Mouse (Mus musculus): ENCODE data around the gene Edn2. TPM values are rescaled to one million over a fixed set of nuclear protein-coding genes. Genes with fewer than 3 reads are reported as not detected.

The Edn2 gene
- polyA plus RNA-seq, 1 experiment = not detected

DNA sequence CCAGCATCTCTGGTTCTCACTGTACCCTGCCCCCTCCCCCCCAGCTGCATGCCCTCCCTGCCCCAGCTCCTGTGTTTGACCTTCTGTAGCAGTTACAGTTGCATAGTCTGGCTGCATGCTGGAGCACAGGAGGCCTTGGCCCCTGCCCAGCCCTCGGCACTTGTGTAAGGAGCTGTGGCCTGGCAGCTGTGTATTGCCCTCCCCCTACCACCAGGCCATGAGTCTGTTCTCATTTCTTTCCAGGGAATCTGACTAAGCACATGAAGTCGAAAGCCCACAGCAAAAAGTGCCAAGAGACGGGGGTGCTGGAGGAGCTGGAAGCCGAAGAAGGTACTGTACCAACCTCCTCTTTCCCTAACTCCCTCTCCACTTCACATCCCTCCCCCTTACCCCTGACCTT lies 33.0 kb upstream of the Edn2 start:
- no peaks in the 10 kb centered on the region for H3K4me1 ChIP-seq (ENCODE audit: control insufficient read depth, insufficient read depth, insufficient read length)
- no peak overlapping the region for H3K4me3 ChIP-seq (ENCODE audit: extremely low read depth, insufficient read depth, insufficient read length)
- WGBS = 81% methylated on average over 4 of the region's 4 CpGs
- H3K36me3 ChIP-seq (ENCODE audit: control insufficient read depth, insufficient read depth, low read length) = peaks cover 7% of the 10 kb centered on the region
- no peak for TF ChIP-seq POLR2A (IDR thresholded peaks at IDR 0.05; ENCODE audit: low read depth, low read length)
- TF ChIP-seq CTCF (IDR thresholded peaks at IDR 0.05; ENCODE audit: extremely low read depth, insufficient read depth, insufficient read length, insufficient replicate concordance) = no peak
- H3K27ac ChIP-seq (ENCODE audit: insufficient read depth, low read length) = no peak overlapping the region
- H3K27me3 ChIP-seq (ENCODE audit: control insufficient read depth, insufficient read depth, low read length) = no peaks in the 10 kb centered on the region
- DNase-seq (ENCODE audit: low read depth in 1 of 2, low spot score in 2 of 2) = no peak

DNA sequence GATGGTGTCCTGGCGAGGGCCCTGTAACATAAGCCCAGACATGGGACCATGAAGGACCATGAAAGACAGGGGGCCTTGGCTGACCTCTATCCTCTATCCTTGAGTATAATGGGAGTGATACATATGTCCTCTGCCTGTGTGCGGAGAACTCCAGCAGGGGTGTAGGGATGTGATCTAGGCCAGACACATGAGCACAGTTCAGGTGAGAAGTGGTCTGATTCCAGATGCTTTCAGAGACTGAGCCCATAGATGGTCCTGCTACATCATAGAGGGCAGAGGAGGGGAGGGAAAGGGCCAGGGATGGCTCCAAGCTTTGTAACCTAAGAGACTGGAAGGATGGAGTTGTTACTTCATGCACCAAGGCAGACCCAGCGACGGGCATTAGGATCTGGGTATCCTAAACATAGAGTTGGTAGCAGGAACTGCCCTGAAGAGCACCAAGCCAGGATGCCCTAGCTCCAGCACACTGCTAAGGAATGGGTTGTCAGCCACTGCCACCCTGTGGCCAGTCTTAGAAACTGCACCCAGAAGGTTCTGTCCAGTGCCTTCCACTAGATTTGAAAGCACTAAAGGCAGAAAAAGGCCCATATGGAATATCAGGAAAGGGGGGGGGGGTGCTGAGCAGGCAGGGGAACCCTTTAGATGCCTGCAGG lies 31.6 kb upstream of the Edn2 start:
- WGBS = 53% methylated on average over 4 of the region's 4 CpGs
- H3K36me3 ChIP-seq (ENCODE audit: control insufficient read depth, insufficient read depth, low read length) = peaks cover 11% of the 10 kb centered on the region
- TF ChIP-seq POLR2A (IDR thresholded peaks at IDR 0.05; ENCODE audit: low read depth, low read length) (no peak), CTCF (IDR thresholded peaks at IDR 0.05; ENCODE audit: extremely low read depth, insufficient read depth, insufficient read length, insufficient replicate concordance) (peak; percentile 86; the same call in 1 of the 2 replicates)
- no peak overlapping the region for H3K27ac ChIP-seq (ENCODE audit: insufficient read depth, low read length)
- DNase-seq (ENCODE audit: low read depth in 1 of 2, low spot score in 2 of 2) = peak in 1 of 2 experiments; percentile 31
- no peaks in the 10 kb centered on the region for H3K27me3 ChIP-seq (ENCODE audit: control insufficient read depth, insufficient read depth, low read length)
- no peaks in the 10 kb centered on the region for H3K4me1 ChIP-seq (ENCODE audit: control insufficient read depth, insufficient read depth, insufficient read length)
- no peak overlapping the region for H3K4me3 ChIP-seq (ENCODE audit: extremely low read depth, insufficient read depth, insufficient read length)

DNA sequence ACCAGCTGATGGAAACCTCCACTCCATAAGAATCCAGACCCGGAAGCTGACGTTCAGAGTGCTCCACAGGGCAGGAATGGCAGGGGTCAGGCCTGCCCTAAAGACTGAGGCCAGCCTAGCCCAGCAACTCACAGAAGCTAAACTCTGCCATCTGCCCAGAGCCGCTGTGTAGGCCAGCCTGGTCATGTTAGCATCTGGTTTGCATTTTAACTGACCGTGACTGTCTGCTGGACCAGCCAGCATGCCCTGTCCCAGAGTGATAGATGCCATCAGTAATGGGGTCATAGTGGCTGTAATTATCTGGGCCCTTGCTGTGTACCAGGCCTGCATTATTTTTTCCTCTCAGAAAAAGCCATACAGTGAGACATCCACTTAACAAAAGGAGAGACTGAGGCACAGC lies 30.1 kb upstream of the Edn2 start:
- no peaks in the 10 kb centered on the region for H3K4me1 ChIP-seq (ENCODE audit: control insufficient read depth, insufficient read depth, insufficient read length)
- no peak overlapping the region for H3K4me3 ChIP-seq (ENCODE audit: extremely low read depth, insufficient read depth, insufficient read length)
- DNase-seq (ENCODE audit: low read depth in 1 of 2, low spot score in 2 of 2) = no peak
- no peak for TF ChIP-seq CTCF (IDR thresholded peaks at IDR 0.05; ENCODE audit: extremely low read depth, insufficient read depth, insufficient read length, insufficient replicate concordance)
- no peak for TF ChIP-seq POLR2A (IDR thresholded peaks at IDR 0.05; ENCODE audit: low read depth, low read length)
- no peaks in the 10 kb centered on the region for H3K27me3 ChIP-seq (ENCODE audit: control insufficient read depth, insufficient read depth, low read length)
- H3K36me3 ChIP-seq (ENCODE audit: control insufficient read depth, insufficient read depth, low read length) = peaks cover 11% of the 10 kb centered on the region
- 94% methylated on average over 4 of the region's 4 CpGs for WGBS
- no peak overlapping the region for H3K27ac ChIP-seq (ENCODE audit: insufficient read depth, low read length)

DNA sequence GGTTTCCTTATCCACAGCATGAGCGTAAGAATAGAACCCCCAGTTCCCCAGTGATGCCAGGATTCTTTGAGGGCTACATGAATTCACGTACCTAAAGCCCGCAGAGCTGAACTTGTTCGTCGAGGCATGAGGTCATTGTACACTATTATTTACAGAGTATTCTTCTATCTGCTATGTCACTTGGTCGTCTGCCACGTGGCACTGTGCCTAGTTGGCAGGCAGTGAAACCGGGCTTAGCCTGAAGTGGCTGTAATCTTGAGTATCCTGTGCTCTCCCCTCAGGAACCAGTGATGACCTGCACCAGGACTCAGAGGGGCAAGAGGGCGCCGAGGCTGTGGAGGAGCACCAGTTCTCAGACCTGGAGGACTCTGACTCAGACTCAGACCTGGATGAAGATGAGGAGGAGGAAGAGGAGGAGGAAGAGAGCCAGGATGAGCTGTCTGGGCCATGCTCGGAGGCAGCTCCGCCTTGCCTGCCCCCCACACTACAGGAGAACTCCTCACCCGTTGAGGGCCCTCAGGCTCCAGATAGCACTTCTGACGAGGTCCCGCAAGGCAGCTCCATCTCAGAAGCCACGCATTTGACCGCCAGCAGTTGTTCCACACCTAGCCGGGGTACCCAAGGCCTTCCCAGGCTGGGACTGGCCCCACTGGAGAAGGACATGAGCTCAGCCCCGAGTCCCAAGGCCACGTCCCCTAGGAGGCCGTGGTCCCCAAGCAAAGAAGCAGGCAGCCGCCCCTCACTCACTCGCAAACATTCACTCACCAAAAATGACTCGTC lies 29.4 kb upstream of the Edn2 start:
- TF ChIP-seq CTCF (IDR thresholded peaks at IDR 0.05; ENCODE audit: extremely low read depth, insufficient read depth, insufficient read length, insufficient replicate concordance) (no peak), POLR2A (IDR thresholded peaks at IDR 0.05; ENCODE audit: low read depth, low read length) (no peak)
- no peak for DNase-seq (ENCODE audit: low read depth in 1 of 2, low spot score in 2 of 2)
- H3K27me3 ChIP-seq (ENCODE audit: control insufficient read depth, insufficient read depth, low read length) = no peaks in the 10 kb centered on the region
- WGBS = 87% methylated on average over 24 of the region's 24 CpGs
- H3K4me1 ChIP-seq (ENCODE audit: control insufficient read depth, insufficient read depth, insufficient read length) = no peaks in the 10 kb centered on the region
- H3K4me3 ChIP-seq (ENCODE audit: extremely low read depth, insufficient read depth, insufficient read length) = no peak overlapping the region
- H3K27ac ChIP-seq (ENCODE audit: insufficient read depth, low read length) = no peak overlapping the region
- peaks cover 11% of the 10 kb centered on the region for H3K36me3 ChIP-seq (ENCODE audit: control insufficient read depth, insufficient read depth, low read length)

DNA sequence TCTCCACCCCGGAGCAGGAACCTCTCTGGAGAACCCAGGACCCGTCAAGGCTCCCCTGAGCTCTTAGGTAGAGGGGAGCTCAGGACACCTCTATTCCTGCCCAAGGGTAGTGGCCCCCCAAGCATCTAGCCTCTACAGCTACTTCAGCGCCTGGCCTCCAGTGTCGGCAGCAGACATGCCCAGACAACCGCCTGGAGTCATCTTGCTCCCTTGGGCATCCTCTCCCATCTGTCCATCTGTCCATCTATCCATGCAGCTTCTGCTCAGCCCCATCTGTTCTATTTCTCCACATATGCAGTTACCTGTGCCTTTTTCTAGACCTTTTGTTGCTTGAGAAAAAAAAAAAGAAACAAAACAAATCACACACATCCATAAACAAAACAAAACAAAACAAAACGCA lies 26.8 kb upstream of the Edn2 start:
- no peak for TF ChIP-seq POLR2A (IDR thresholded peaks at IDR 0.05; ENCODE audit: low read depth, low read length)
- no peak for TF ChIP-seq CTCF (IDR thresholded peaks at IDR 0.05; ENCODE audit: extremely low read depth, insufficient read depth, insufficient read length, insufficient replicate concordance)
- no peaks in the 10 kb centered on the region for H3K27me3 ChIP-seq (ENCODE audit: control insufficient read depth, insufficient read depth, low read length)
- 91% methylated on average over 6 of the region's 6 CpGs for WGBS
- no peaks in the 10 kb centered on the region for H3K4me1 ChIP-seq (ENCODE audit: control insufficient read depth, insufficient read depth, insufficient read length)
- peaks cover 11% of the 10 kb centered on the region for H3K36me3 ChIP-seq (ENCODE audit: control insufficient read depth, insufficient read depth, low read length)
- DNase-seq (ENCODE audit: low read depth in 1 of 2, low spot score in 2 of 2) = no peak
- H3K27ac ChIP-seq (ENCODE audit: insufficient read depth, low read length) = no peak overlapping the region
- no peak overlapping the region for H3K4me3 ChIP-seq (ENCODE audit: extremely low read depth, insufficient read depth, insufficient read length)

DNA sequence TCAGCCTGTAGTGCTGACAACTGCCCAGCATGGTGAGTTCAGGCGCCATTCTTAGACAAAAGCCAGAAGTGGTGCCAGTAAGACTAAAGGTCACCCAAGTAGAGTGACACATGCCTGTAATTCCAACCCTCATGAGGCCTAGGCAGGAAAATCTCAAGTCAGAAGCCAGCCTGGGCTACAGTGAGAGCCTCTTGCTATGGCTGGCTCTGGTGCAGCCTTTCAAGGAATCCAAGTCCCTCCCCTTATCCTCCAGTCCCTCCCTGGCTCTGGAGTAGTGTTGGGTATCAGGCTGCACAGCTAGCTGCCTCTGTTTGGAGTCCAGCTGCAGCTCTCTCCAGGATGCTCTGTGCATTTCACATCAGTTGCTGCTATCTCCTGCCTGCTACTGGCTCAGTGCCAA lies 19.2 kb upstream of the Edn2 start:
- H3K4me1 ChIP-seq (ENCODE audit: control insufficient read depth, insufficient read depth, insufficient read length) = no peaks in the 10 kb centered on the region
- 77% methylated on average over 1 of the region's 1 CpGs for WGBS
- DNase-seq (ENCODE audit: low read depth in 1 of 2, low spot score in 2 of 2) = no peak
- no peaks in the 10 kb centered on the region for H3K36me3 ChIP-seq (ENCODE audit: control insufficient read depth, insufficient read depth, low read length)
- no peak overlapping the region for H3K4me3 ChIP-seq (ENCODE audit: extremely low read depth, insufficient read depth, insufficient read length)
- H3K27ac ChIP-seq (ENCODE audit: insufficient read depth, low read length) = no peak overlapping the region
- H3K27me3 ChIP-seq (ENCODE audit: control insufficient read depth, insufficient read depth, low read length) = no peaks in the 10 kb centered on the region
- no peak for TF ChIP-seq CTCF (IDR thresholded peaks at IDR 0.05; ENCODE audit: extremely low read depth, insufficient read depth, insufficient read length, insufficient replicate concordance)
- TF ChIP-seq POLR2A (IDR thresholded peaks at IDR 0.05; ENCODE audit: low read depth, low read length) = no peak

DNA sequence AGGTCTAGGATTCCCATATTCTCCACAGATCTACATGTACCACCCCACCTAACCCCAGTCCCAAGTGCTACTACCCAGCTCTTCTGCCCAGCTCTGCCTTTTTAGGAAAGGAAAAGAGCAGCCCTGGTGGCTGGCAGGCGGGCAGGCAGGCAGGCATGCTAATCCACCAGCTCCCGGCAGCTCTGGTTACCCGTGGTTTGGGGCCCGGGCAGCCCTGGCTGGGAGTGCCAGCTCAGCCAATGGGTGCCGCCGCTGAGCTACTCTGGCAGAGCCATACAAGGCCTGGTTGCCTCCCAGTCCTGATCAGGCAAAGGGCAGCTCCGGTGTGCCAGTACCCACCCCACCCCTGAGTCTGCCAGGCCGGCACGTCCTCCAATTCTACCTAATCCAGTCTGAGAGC lies 18.1 kb upstream of the Edn2 start:
- DNase-seq (ENCODE audit: low read depth in 1 of 2, low spot score in 2 of 2) = no peak
- Histone ChIP-seq H3K27me3 (ENCODE audit: control insufficient read depth, insufficient read depth, low read length) (no peaks in the 10 kb centered on the region), H3K36me3 (ENCODE audit: control insufficient read depth, insufficient read depth, low read length) (no peaks in the 10 kb centered on the region), H3K4me3 (ENCODE audit: extremely low read depth, insufficient read depth, insufficient read length) (no peak overlapping the region), H3K4me1 (ENCODE audit: control insufficient read depth, insufficient read depth, insufficient read length) (no peaks in the 10 kb centered on the region), H3K27ac (ENCODE audit: insufficient read depth, low read length) (no peak overlapping the region)
- TF ChIP-seq POLR2A (IDR thresholded peaks at IDR 0.05; ENCODE audit: low read depth, low read length) (no peak), CTCF (IDR thresholded peaks at IDR 0.05; ENCODE audit: extremely low read depth, insufficient read depth, insufficient read length, insufficient replicate concordance) (no peak)
- 85% methylated on average over 9 of the region's 9 CpGs for WGBS

All from spleen, adult 2 months (tissue).